Comparison of ENCODE assay signal across 22 mouse cellular contexts in genomic region chr12:17411797-17412526, GRCm38 (mm10).
DNase-seq lines count a peak whose midpoint lies in the region; ATAC-seq and TF ChIP-seq lines count a peak whose summit lies in the region.
"Had no signal": no experiment of that assay in that cellular context is flagged by ENCODE, and none has a peak within 500 bp of the region (broad histone marks: within the 10 kb centered on the region; RNA-seq: fewer than 3 reads in every experiment).

No protein-coding gene starts in this region.

- DNase-seq in heart, adult 11 months: peak; percentile 81
- no peak for DNase-seq in heart, adult 2 months
- peak; percentile 9 for DNase-seq in 416B (ENCODE audit: low read depth)
- DNase-seq in natural killer cell, adult 2 months (ENCODE audit: low spot score in 2 of 2): peak; percentile 46 to 59
- DNase-seq in midbrain, embryonic 11.5 days (ENCODE audit: low spot score, missing footprints): no peak
- DNase-seq in heart, postnatal 25 days (ENCODE audit: low spot score): no peak
- no peak for DNase-seq in gastrocnemius, adult 18-20 months (ENCODE audit: low spot score)
- DNase-seq: adrenal gland, adult 2 months; cerebellum, adult 11 months; heart, postnatal 10 days; right cerebral cortex, adult 18-20 months; thymus, postnatal 36 days had no signal

- no peaks in the 10 kb centered on the region for H3K79me2 ChIP-seq in heart, adult 2 months (replicated peaks; ENCODE audit: control insufficient read depth, insufficient read depth, low read length)

- TF ChIP-seq CTCF in heart, adult 2 months (IDR thresholded peaks at IDR 0.05): no peak

- no peak overlapping the region for H3K4me2 ChIP-seq in midbrain, embryonic 11.5 days
- H3K4me2 ChIP-seq: forebrain, embryonic 13.5 days; hindbrain, embryonic 14.5 days; liver, embryonic 15.5 days; midbrain, embryonic 15.5 days had no signal

- WGBS in heart, adult 2 months: 57% methylated on average over 12 of the region's 12 CpGs
- 84% methylated on average over 12 of the region's 12 CpGs for WGBS in midbrain, embryonic 11.5 days

- H3K36me3 ChIP-seq in heart, adult 2 months (ENCODE audit: control insufficient read depth, insufficient read depth, low read length): no peaks in the 10 kb centered on the region
- 0 out of 2 replicates have a peak, but pooled peaks cover 11% of the 10 kb centered on the region for H3K36me3 ChIP-seq in midbrain, embryonic 11.5 days (ENCODE audit: control insufficient read depth, insufficient read depth, low read length)

- no peak for TF ChIP-seq POLR2A in heart, adult 2 months (IDR thresholded peaks at IDR 0.05; ENCODE audit: insufficient read depth, low read depth, low read length)

- no peak overlapping the region for H3K4me3 ChIP-seq in heart, adult 2 months
- no peak overlapping the region for H3K4me3 ChIP-seq in midbrain, embryonic 11.5 days (ENCODE audit: low read depth, low read length)
- H3K4me3 ChIP-seq: forebrain, embryonic 13.5 days; liver, embryonic 15.5 days; midbrain, embryonic 15.5 days had no signal

- no peaks in the 10 kb centered on the region for H3K9me3 ChIP-seq in midbrain, embryonic 11.5 days (ENCODE audit: control insufficient read depth, low read length)
- H3K9me3 ChIP-seq: forebrain, embryonic 13.5 days; G1E; liver, embryonic 15.5 days; midbrain, embryonic 15.5 days had no signal

- H3K9ac ChIP-seq in heart, adult 2 months (ENCODE audit: low read depth, low read length): no peak overlapping the region
- no peak overlapping the region for H3K9ac ChIP-seq in midbrain, embryonic 11.5 days (ENCODE audit: low read length)
- H3K9ac ChIP-seq: forebrain, embryonic 13.5 days; hindbrain, embryonic 14.5 days; liver, embryonic 15.5 days; midbrain, embryonic 15.5 days had no signal

- no peaks in the 10 kb centered on the region for H3K27me3 ChIP-seq in heart, adult 2 months (ENCODE audit: control insufficient read depth, insufficient read depth, low read length)
- H3K27me3 ChIP-seq in midbrain, embryonic 11.5 days (ENCODE audit: control insufficient read depth, insufficient read depth, low read length): no peaks in the 10 kb centered on the region
- H3K27me3 ChIP-seq: forebrain, embryonic 13.5 days; liver, embryonic 15.5 days; midbrain, embryonic 15.5 days had no signal

- intact Hi-C loops in heart, adult 2 months (cut with DNase I): no loop called here
- intact Hi-C loops in heart, postnatal 25 days (cut with DNase I): loop anchor here (1.0 kb wide), 1 partner anchor 11 kb away; no protein-coding TSS in a partner anchor

- H3K27ac ChIP-seq in heart, adult 2 months: no peak overlapping the region
- H3K27ac ChIP-seq in midbrain, embryonic 11.5 days (ENCODE audit: low read depth, low read length): no peak overlapping the region
- H3K27ac ChIP-seq: forebrain, embryonic 13.5 days; hindbrain, embryonic 14.5 days; kidney, postnatal 0 days; liver, embryonic 15.5 days; macrophage; midbrain, embryonic 15.5 days; stomach, postnatal 0 days had no signal

- H3K4me1 ChIP-seq in heart, adult 2 months (ENCODE audit: control insufficient read depth, insufficient read depth, low read length): no peaks in the 10 kb centered on the region
- no peaks in the 10 kb centered on the region for H3K4me1 ChIP-seq in midbrain, embryonic 11.5 days (ENCODE audit: control insufficient read depth, insufficient read depth, low read length)
- H3K4me1 ChIP-seq: forebrain, embryonic 13.5 days; liver, embryonic 15.5 days; midbrain, embryonic 15.5 days had no signal

- no peak for TF ChIP-seq EP300 in heart, adult 2 months (IDR thresholded peaks at IDR 0.05; ENCODE audit: insufficient read depth, low read depth, low read length)

- peak; percentile 86 for ATAC-seq in activated CD4-positive, CD25-positive, alpha-beta regulatory T cell, adult 4 months
- ATAC-seq in midbrain, embryonic 11.5 days (ENCODE audit: low FRiP score): no peak
- ATAC-seq: forebrain, embryonic 13.5 days; intestine, embryonic 16.5 days; midbrain, embryonic 15.5 days had no signal

Comparison
In these comparisons a context has a peak if more than half of its experiments do, and no peak if none do; other contexts are left out.
1. DNase-seq: peak in heart, adult 11 months (single experiment), 416B (single experiment) and natural killer cell, adult 2 months (2 of 2); none in heart, adult 2 months (0 of 2), midbrain, embryonic 11.5 days (single experiment), heart, postnatal 25 days (single experiment) and gastrocnemius, adult 18-20 months (single experiment).